Mouse (Mus musculus) B cell, adult 62 days (primary cell): ENCODE measurements around the gene Dbx1. TPM values are rescaled to one million over a fixed set of nuclear protein-coding genes. Genes with fewer than 3 reads are reported as not detected.

Experiments used
- total RNA-seq: library from RNA; stranded (reverse); gene quantifications from 4 replicates; pipeline ENCODE4 v1.2.4, GENCODE M21; 2023

Gene Dbx1
- total RNA-seq, result not detected in 4 replicates

DNA sequence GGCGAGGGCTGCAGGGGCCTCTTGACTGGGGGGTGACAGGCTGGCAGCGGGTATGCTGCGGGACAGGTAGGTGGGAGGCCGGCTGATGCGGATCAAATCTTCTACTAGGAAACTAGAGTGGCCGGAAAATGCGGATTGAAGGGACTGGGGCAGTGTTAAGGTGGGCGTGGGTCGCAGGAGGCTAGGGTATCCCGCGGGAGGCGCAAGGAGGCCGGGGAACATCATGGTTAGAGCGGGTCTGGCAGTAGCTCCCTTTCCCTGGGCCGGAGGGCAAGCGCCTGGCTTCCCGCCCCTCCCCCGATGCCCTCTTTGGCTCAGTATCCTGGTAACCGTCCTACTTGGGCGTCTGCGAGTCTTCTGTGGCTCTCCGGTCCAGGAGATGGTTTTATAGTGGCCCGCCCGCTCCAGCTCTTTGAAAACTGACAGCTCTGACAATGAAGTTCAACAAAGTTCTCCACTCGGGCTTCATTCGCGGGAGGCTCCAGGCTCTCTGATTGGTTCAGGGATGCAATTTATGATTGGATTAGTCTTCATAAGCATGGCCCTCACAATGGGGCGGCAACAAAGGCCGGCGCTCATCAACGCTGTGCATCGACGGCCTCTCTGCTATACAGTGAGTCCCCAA, at the start of gene Dbx1:
Gene Dbx1 (minus strand): TSS at position 359 of the 625 bp plus-strand sequence.

Other genes starting within 250 kb of the Dbx1 start
- 8.5 to 12.0 TPM (median 9.5 TPM) in 4 replicates for gene Htatip2, start 122.3 kb upstream of the Dbx1 start, total RNA-seq
- 50.0 to 58.3 TPM (median 54.8 TPM) in 4 replicates for gene Prmt3, start 141.5 kb upstream of the Dbx1 start, total RNA-seq